Mouse (Mus musculus) limb, embryonic 12.5 days (tissue): ENCODE data around the gene Dyrk2. TPM values are rescaled to one million over a fixed set of nuclear protein-coding genes. Genes with fewer than 3 reads are reported as not detected.

Experiments used
- ATAC-seq: fragments of 200-750 bp; cut with Nextera tagmentation; 2 replicates; pipeline ENCODE4 v1.8.0; 2017; ENCODE audit warnings: low read depth, moderate TSS enrichment; ENCODE audit not compliant: insufficient number of reproducible peaks, insufficient read depth, low FRiP score, low TSS enrichment
- H3K27ac ChIP-seq: fragments of 300-500 bp; sonication (generic); 2 replicates; pipeline ENCODE4 v1.5.1; 2016; ENCODE audit warnings: mild to moderate bottlenecking, moderate library complexity
- H3K27me3 ChIP-seq: fragments of 300-500 bp; sonication (generic); 2 replicates; pipeline ENCODE4 v1.6.1; 2016; ENCODE audit warnings: mild to moderate bottlenecking, moderate library complexity
- H3K36me3 ChIP-seq: fragments of 300-500 bp; sonication (generic); 2 replicates; pipeline ENCODE4 v1.6.1; 2016; ENCODE audit warnings: mild to moderate bottlenecking, moderate library complexity
- H3K4me1 ChIP-seq: fragments of 300-500 bp; sonication (generic); replicated peaks from 2 replicates; pipeline ENCODE4 v1.6.1; 2016
- H3K4me2 ChIP-seq: fragments of 300-500 bp; sonication (generic); 2 replicates; pipeline ENCODE4 v1.6.1; 2016; ENCODE audit warnings: mild to moderate bottlenecking, moderate library complexity
- H3K4me3 ChIP-seq: fragments of 300-500 bp; sonication (generic); replicated peaks from 2 replicates; pipeline ENCODE4 v1.5.1; 2016; ENCODE audit warnings: mild to moderate bottlenecking
- H3K9ac ChIP-seq: fragments of 300-500 bp; sonication (generic); replicated peaks from 2 replicates; pipeline ENCODE4 v1.6.1; 2016; ENCODE audit warnings: mild to moderate bottlenecking, moderate library complexity
- H3K9me3 ChIP-seq: fragments of 300-500 bp; sonication (generic); 2 replicates; pipeline ENCODE4 v1.6.1; 2016; ENCODE audit warnings: mild to moderate bottlenecking, moderate library complexity
- whole genome bisulfite sequencing: fragments of 180-500 bp; shearing (Covaris S2); methylation state at CpG from one replicate; pipeline ENCODE4 v1.1.7; 2016; 5-methylcytosine and 5-hydroxymethylcytosine counted together
- polyA plus RNA-seq: library from polyadenylated mRNA; unstranded; fragments of >200 nt; fragmentation: Nextera tagmentation; extraction: Ambion mirVana; gene quantifications from 2 replicates; pipeline ENCODE4 v1.2.1, GENCODE M21; 2016

The Dyrk2 gene
- polyA plus RNA-seq, 1 experiment from 2014 or later, result 10.3 TPM

DNA sequence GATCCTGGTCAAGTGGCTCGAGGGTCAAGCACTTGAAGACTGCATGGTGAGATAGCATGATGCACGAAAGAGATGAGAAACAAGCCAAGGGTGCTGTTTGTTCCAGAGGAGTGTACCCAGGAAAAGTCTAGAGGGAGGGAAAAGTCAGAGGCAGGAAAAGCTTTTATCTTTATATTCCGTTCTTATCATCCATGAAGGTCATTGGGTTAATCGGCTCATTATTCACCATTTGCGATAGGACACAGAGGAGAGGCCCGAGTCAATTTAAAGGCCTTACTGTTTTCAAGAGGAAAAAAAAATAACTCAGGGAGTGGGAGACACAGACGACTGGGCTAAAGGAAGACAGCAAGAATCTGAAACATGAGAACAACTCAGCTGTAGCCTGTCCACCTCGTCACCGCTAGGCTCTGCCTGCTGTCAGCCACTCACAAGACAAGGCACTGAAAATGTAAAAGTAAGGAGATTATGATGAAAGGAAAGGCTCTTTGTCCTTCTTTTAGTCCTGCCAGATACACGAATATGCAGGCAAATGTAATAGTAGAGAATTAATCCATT is 22.9 kb downstream of the Dyrk2 start:
- no peak overlapping the region for H3K9ac ChIP-seq
- 44% methylated on average over 10 of the region's 10 CpGs for WGBS

DNA sequence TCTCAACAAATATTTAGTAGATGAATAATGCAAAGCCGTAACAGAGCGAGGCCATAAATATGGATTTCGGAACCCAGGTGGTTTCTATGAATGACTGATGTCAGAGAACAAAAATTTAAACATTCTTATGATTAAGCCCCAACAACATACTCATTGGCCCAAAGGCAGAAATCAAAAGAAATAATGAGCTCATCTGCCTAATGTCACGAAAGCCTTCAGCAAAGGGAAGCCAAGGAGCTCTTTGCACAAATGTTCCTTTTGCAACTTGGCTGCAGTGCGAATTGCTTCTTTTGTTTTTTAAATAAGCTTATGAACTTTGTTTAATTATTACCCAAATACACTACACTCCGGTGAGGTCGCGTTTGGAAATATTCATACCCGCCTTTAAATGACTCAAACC is 29.4 kb downstream of the Dyrk2 start:
- H3K27me3 ChIP-seq, result no peaks in the 10 kb centered on the region
- no peak overlapping the region for H3K9ac ChIP-seq
- H3K4me2 ChIP-seq, result no peak overlapping the region
- WGBS, result 89% methylated on average over 9 of the region's 9 CpGs
- H3K4me3 ChIP-seq, result no peak overlapping the region
- H3K4me1 ChIP-seq, result no peaks in the 10 kb centered on the region
- no peaks in the 10 kb centered on the region for H3K9me3 ChIP-seq
- no peak for ATAC-seq
- H3K27ac ChIP-seq, result no peak overlapping the region
- H3K36me3 ChIP-seq, result no peaks in the 10 kb centered on the region

More for the DNA sequence above, 22.9 kb downstream of the Dyrk2 start:
- no peak overlapping the region for H3K27ac ChIP-seq
- no peak for ATAC-seq
- no peak overlapping the region for H3K4me2 ChIP-seq
- H3K4me3 ChIP-seq, result no peak overlapping the region
- no peaks in the 10 kb centered on the region for H3K27me3 ChIP-seq
- no peaks in the 10 kb centered on the region for H3K4me1 ChIP-seq
- no peaks in the 10 kb centered on the region for H3K36me3 ChIP-seq
- 0 out of 2 replicates have a peak, but pooled peaks cover 5% of the 10 kb centered on the region for H3K9me3 ChIP-seq

- WGBS, result 85% methylated on average over 19 of the region's 19 CpGs
- H3K4me2 ChIP-seq, result no peak overlapping the region
Observed at GRCm38 (mm10) chr10:118839343-118840141, 30.5 kb downstream of the Dyrk2 start.

GRCm38 (mm10) chr10:118837636-118838035 is 32.4 kb downstream of the Dyrk2 start:
- no peak overlapping the region for H3K27ac ChIP-seq
- no peaks in the 10 kb centered on the region for H3K4me1 ChIP-seq
- no peak overlapping the region for H3K9ac ChIP-seq
- no peak overlapping the region for H3K4me2 ChIP-seq
- no peaks in the 10 kb centered on the region for H3K36me3 ChIP-seq
- no peaks in the 10 kb centered on the region for H3K27me3 ChIP-seq
- H3K4me3 ChIP-seq, result no peak overlapping the region
- no peaks in the 10 kb centered on the region for H3K9me3 ChIP-seq
- ATAC-seq, result no peak
- WGBS, result 65% methylated on average over 8 of the region's 8 CpGs

More at GRCm38 (mm10) chr10:118839343-118840141, 30.5 kb downstream of the Dyrk2 start:
- no peaks in the 10 kb centered on the region for H3K9me3 ChIP-seq
- no peaks in the 10 kb centered on the region for H3K36me3 ChIP-seq
- no peak overlapping the region for H3K4me3 ChIP-seq
- no peaks in the 10 kb centered on the region for H3K27me3 ChIP-seq
- no peaks in the 10 kb centered on the region for H3K4me1 ChIP-seq
- H3K9ac ChIP-seq, result no peak overlapping the region
- no peak overlapping the region for H3K27ac ChIP-seq
- no peak for ATAC-seq

DNA sequence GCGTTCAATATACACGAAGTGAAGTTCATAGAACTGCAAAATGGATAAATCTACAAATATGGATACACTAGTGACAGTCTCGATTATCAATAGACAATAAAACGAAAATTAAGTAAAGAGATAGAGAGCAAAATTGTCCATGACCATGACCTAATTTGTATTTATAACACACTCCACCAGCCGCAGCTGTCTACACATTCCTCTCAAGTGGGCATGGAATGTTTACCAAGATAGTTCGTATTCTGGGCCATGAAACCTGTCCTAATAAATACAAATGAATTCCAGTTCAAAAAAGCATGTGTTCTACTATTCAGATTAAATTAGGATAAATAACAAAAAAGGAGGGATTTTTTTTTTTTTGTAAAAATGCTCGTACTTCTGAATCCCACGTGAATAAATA is 38.8 kb downstream of the Dyrk2 start:
- H3K4me3 ChIP-seq, result no peak overlapping the region
- H3K4me2 ChIP-seq, result no peak overlapping the region
- H3K9ac ChIP-seq, result no peak overlapping the region
- WGBS, result 85% methylated on average over 8 of the region's 8 CpGs
- H3K36me3 ChIP-seq, result no peaks in the 10 kb centered on the region
- no peaks in the 10 kb centered on the region for H3K27me3 ChIP-seq
- no peaks in the 10 kb centered on the region for H3K9me3 ChIP-seq
- no peak overlapping the region for H3K27ac ChIP-seq
- H3K4me1 ChIP-seq, result no peaks in the 10 kb centered on the region
- ATAC-seq, result no peak

- no peak overlapping the region for H3K4me3 ChIP-seq
- no peaks in the 10 kb centered on the region for H3K27me3 ChIP-seq
- H3K4me2 ChIP-seq, result no peak overlapping the region
- H3K4me1 ChIP-seq, result no peaks in the 10 kb centered on the region
- 73% methylated on average over 2 of the region's 2 CpGs for WGBS
- no peak overlapping the region for H3K9ac ChIP-seq
- ATAC-seq, result no peak
- H3K9me3 ChIP-seq, result no peaks in the 10 kb centered on the region
- no peaks in the 10 kb centered on the region for H3K36me3 ChIP-seq
- no peak overlapping the region for H3K27ac ChIP-seq
Observed at GRCm38 (mm10) chr10:118829641-118830040, 40.4 kb downstream of the Dyrk2 start.

GRCm38 (mm10) chr10:118827116-118827515 is 42.9 kb downstream of the Dyrk2 start:
- 89% methylated on average over 7 of the region's 7 CpGs for WGBS
- no peaks in the 10 kb centered on the region for H3K36me3 ChIP-seq
- no peak overlapping the region for H3K4me2 ChIP-seq
- H3K4me3 ChIP-seq, result no peak overlapping the region
- H3K9ac ChIP-seq, result no peak overlapping the region
- H3K9me3 ChIP-seq, result no peaks in the 10 kb centered on the region
- no peaks in the 10 kb centered on the region for H3K4me1 ChIP-seq
- no peak overlapping the region for H3K27ac ChIP-seq
- H3K27me3 ChIP-seq, result no peaks in the 10 kb centered on the region
- ATAC-seq, result no peak

DNA sequence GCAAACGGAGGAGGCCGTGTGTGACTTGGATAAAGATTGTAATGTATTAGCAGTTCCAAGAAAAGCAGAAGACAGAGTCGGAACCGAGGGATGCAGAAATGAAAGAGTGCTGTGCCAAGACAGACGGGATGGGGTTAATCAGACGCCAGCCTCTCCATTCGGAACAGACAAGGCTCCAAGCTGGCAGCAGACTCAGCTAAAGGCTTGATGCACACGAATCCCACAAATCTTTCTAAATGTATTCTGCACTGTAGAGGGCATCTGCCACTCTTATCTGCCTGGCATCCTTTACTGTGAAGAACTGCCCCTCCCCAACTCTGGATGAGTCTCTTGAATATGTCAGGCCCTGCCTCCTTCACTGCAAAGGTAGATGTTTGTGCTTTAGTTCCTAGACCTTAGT is 45.2 kb downstream of the Dyrk2 start:
- no peak for ATAC-seq
- 87% methylated on average over 8 of the region's 8 CpGs for WGBS
- Histone ChIP-seq H3K27me3 (no peaks in the 10 kb centered on the region), H3K36me3 (no peaks in the 10 kb centered on the region), H3K4me2 (no peak overlapping the region), H3K4me3 (no peak overlapping the region), H3K27ac (no peak overlapping the region), H3K9me3 (no peaks in the 10 kb centered on the region), H3K4me1 (peaks cover 8% of the 10 kb centered on the region; the same call in 1 of the 2 replicates), H3K9ac (no peak overlapping the region)

DNA sequence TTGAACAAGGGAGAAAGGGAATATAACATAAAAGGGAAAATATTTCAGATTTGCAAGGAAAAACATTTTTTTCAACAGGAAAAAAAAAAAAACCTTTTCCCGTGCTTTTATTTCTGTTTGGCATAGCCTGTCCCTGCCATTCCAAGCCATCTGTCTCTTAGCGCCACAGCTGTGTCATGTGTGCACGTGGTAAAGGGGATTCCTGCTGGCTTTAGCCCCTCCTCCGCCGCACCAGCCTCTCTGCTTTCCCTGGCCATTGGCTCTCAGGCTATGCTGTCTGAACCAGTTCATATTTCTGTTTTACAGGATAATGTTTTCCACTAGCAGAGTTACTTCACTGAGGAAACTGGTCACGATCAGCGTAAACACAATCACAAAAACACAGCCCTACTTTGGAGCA is 49.1 kb downstream of the Dyrk2 start:
- 25% methylated on average over 7 of the region's 7 CpGs for WGBS
- no peaks in the 10 kb centered on the region for H3K27me3 ChIP-seq
- no peak overlapping the region for H3K9ac ChIP-seq
- no peaks in the 10 kb centered on the region for H3K36me3 ChIP-seq
- no peaks in the 10 kb centered on the region for H3K9me3 ChIP-seq
- no peak overlapping the region for H3K4me2 ChIP-seq
- no peak overlapping the region for H3K27ac ChIP-seq
- no peak overlapping the region for H3K4me3 ChIP-seq
- H3K4me1 ChIP-seq, result peaks cover 8% of the 10 kb centered on the region; the same call in 1 of the 2 replicates
- ATAC-seq, result peak; percentile 90

DNA sequence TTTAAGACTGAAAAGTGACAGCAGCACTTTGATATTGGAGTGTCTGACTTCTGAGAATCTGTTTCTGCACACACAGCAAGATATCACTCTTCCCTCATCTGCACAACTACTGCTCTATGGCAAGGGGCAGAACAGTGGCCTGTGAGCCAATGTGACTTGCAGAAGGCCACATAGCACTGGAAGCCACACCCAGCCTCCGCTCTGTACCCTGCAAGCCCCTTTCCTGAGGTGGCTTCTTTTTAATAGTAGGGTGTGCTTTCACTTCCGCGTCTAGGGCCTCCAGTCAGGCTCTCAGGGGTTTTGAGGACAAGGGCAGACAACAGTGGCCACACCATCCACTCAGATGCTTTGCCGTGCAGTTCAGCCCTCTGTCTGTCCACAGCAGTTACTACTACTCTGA is 50.2 kb downstream of the Dyrk2 start:
- Histone ChIP-seq H3K27me3 (no peaks in the 10 kb centered on the region), H3K4me2 (no peak overlapping the region), H3K36me3 (no peaks in the 10 kb centered on the region), H3K4me1 (peaks cover 8% of the 10 kb centered on the region; the same call in 1 of the 2 replicates), H3K9ac (no peak overlapping the region), H3K4me3 (no peak overlapping the region), H3K9me3 (no peaks in the 10 kb centered on the region), H3K27ac (no peak overlapping the region)
- no peak for ATAC-seq
- 86% methylated on average over 4 of the region's 4 CpGs for WGBS

- no peak overlapping the region for H3K4me2 ChIP-seq
- no peak overlapping the region for H3K9ac ChIP-seq
- peaks cover 8% of the 10 kb centered on the region; the same call in 1 of the 2 replicates for H3K4me1 ChIP-seq
- H3K27me3 ChIP-seq, result no peaks in the 10 kb centered on the region
- ATAC-seq, result no peak
- no peak overlapping the region for H3K27ac ChIP-seq
- WGBS, result 88% methylated on average over 6 of the region's 6 CpGs
- H3K9me3 ChIP-seq, result no peaks in the 10 kb centered on the region
- no peak overlapping the region for H3K4me3 ChIP-seq
- H3K36me3 ChIP-seq, result no peaks in the 10 kb centered on the region
Observed at GRCm38 (mm10) chr10:118817089-118817488, 52.9 kb downstream of the Dyrk2 start.
